Mouse (Mus musculus): Measurements from ENCODE around the gene 4931414P19Rik. TPM values are rescaled to one million over a fixed set of nuclear protein-coding genes. Genes with fewer than 3 reads are reported as not detected.

The 4931414P19Rik gene
- polyA plus RNA-seq, 1 experiment, result 5.2 TPM

DNA sequence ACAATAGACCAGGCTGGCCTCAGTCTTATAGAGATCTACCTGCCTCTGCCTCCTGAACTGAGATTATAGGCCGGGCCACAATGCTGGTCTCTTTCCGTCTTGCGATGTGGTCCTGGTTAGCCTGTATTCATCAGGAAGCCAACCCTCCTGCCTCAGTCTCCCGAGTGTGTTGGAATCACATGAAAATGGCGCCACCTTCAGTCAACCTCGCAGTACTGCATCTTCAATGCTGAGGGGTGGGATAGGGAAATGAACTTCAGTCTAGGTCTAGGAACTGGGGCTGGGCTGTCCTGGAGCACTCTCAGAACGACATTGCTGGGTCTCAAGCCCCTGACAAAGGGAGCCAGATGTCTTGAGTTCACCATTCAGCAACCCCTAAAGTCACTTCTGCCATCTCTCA, 8.7 kb downstream of the 4931414P19Rik start:
- Histone ChIP-seq H3K27ac (ENCODE audit: insufficient read depth, low read length) (no peak overlapping the region), H3K4me3 (ENCODE audit: insufficient read depth, low read length) (no peak overlapping the region), H3K4me1 (ENCODE audit: control insufficient read depth, insufficient read depth, low read length) (peaks cover 6% of the 10 kb centered on the region)
- no peak for TF ChIP-seq POLR2A (IDR thresholded peaks at IDR 0.05; ENCODE audit: extremely low read depth, insufficient read depth, low read length)
- peak; percentile 51; the same call in 1 of the 2 replicates for TF ChIP-seq CTCF (IDR thresholded peaks at IDR 0.05; ENCODE audit: extremely low read depth, insufficient read depth, low read length)

DNA sequence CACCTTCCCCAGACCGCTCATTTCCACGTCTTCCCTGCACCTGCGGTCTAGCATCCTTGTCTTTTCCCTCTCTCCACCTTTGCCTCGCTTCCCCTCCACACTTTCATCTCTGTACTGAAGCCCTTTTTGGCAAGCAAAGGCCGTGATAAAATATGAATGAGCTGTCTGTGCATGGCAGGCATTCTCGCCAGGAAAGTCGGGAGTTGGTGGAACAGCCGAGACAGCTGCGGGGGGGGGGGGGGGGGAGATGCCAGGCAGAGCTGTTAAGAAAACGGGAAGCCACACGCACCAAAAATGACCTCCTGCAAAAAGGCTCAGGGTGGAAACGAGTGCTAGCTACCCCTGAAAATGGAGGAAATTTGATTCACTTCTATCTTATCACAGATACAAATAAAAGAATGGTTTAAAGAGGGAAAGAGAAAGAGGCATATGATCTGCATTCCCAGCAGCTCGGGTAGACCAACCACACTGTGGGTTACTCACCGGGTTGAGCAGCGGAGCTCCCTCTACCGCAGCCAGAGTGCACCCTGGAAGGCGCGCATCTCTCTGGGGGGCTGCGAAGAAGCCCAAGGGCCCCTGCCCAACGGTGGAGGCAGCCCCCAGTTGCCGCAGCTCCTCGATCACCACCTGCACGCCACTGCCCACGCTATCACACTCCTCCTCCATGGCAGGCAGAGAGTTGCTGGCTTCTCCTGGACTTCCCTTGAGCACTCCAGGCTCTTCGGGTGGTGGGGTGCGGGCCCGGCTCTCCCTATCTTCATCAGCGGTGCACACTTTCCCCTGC, 11.0 kb downstream of the 4931414P19Rik start:
- TF ChIP-seq CTCF (IDR thresholded peaks at IDR 0.05; ENCODE audit: extremely low read depth, insufficient read depth, low read length) (no peak), POLR2A (IDR thresholded peaks at IDR 0.05; ENCODE audit: extremely low read depth, insufficient read depth, low read length) (0 out of 2 replicates have a peak, but pooled peaks have one; percentile 10)

DNA sequence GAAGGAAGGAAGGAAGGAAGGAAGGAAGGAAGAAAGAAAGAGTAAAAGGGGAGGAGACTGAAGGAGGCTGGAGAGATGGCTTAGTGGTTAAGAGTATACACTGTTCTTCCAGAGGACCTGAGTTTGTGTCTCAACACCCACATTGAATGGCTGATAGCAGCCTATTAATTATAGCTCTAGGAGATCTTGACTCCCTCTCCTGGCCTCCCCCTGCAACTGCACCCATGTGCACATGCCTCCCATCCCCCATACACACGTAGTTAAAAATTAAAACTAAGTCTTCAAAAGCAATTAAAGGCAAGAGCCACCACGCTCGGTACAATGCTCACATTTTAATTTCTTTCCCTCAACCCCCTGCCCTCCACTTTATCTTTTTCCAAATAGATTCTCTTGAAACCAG, 11.7 kb downstream of the 4931414P19Rik start:
- TF ChIP-seq CTCF (IDR thresholded peaks at IDR 0.05; ENCODE audit: extremely low read depth, insufficient read depth, low read length) (peak; percentile 30; the same call in 1 of the 2 replicates), POLR2A (IDR thresholded peaks at IDR 0.05; ENCODE audit: extremely low read depth, insufficient read depth, low read length) (no peak)
- Histone ChIP-seq H3K27ac (ENCODE audit: insufficient read depth, low read length) (no peak overlapping the region), H3K4me3 (ENCODE audit: insufficient read depth, low read length) (no peak overlapping the region; the same call in 1 of the 2 replicates), H3K4me1 (ENCODE audit: control insufficient read depth, insufficient read depth, low read length) (peaks cover 6% of the 10 kb centered on the region)

More for the DNA sequence above, 11.0 kb downstream of the 4931414P19Rik start:
- peak overlapping the region; percentile 20; the same call in 1 of the 2 replicates for H3K27ac ChIP-seq (ENCODE audit: insufficient read depth, low read length)
- H3K4me3 ChIP-seq (ENCODE audit: insufficient read depth, low read length), result peak overlapping the region; percentile 1; the same call in 1 of the 2 replicates
- H3K4me1 ChIP-seq (ENCODE audit: control insufficient read depth, insufficient read depth, low read length), result peaks cover 6% of the 10 kb centered on the region

DNA sequence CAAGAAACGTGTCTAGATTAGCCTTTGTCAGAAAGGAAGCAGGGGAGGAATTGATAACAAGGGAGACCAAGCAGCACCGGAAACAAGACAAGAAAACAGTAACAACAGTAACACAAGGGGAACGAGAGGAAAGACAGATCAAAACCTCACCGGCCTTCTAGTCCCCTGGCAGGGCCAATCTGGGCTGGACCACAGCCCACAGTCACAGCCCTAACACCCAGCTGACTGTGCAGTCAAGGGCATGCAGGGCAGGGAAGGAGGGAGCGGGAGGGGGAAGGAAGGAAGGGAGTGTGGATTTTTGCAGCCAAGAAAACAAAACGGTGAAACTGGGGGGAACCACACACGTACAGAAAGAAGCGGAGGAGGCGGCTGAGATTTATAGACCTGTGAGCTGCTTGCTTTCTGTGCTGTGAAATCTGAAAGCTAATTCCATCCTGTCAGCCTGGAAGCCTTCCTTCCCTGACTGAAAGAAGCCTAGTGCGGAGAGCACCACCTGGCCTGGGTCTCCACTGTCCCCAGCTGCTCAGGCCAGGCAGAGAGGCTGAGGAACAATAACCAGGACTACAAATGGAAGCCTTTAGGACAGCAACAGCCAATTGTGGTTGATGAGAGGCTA, 13.4 kb downstream of the 4931414P19Rik start:
- no peak overlapping the region for H3K4me3 ChIP-seq (ENCODE audit: insufficient read depth, low read length)
- H3K27ac ChIP-seq (ENCODE audit: insufficient read depth, low read length), result peak overlapping the region; percentile 55
- TF ChIP-seq POLR2A (IDR thresholded peaks at IDR 0.05; ENCODE audit: extremely low read depth, insufficient read depth, low read length), result no peak
- TF ChIP-seq CTCF (IDR thresholded peaks at IDR 0.05; ENCODE audit: extremely low read depth, insufficient read depth, low read length), result no peak
- H3K4me1 ChIP-seq (ENCODE audit: control insufficient read depth, insufficient read depth, low read length), result peaks cover 6% of the 10 kb centered on the region

DNA sequence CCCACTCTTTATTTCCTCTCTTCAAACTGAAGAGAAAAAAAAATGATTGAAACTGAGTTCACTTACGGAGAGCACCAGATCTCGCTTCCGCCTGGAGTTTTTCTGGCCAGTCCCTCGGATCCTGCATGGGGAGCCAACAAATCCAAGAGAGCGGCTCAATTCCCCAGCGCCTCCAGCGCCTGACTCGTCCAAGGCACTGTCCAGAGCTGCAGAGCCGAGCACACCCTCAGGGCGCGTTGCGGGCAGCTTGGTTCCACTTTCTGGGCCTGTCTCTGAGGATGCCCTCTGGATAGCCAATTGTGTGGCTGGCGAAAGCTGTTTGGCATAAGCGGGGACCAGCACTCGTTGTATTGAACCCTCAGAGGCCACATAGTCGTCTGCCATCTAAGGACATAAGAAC, 14.7 kb downstream of the 4931414P19Rik start:
- Histone ChIP-seq H3K4me3 (ENCODE audit: insufficient read depth, low read length) (no peak overlapping the region), H3K27ac (ENCODE audit: insufficient read depth, low read length) (no peak overlapping the region), H3K4me1 (ENCODE audit: control insufficient read depth, insufficient read depth, low read length) (peaks cover 6% of the 10 kb centered on the region)

DNA sequence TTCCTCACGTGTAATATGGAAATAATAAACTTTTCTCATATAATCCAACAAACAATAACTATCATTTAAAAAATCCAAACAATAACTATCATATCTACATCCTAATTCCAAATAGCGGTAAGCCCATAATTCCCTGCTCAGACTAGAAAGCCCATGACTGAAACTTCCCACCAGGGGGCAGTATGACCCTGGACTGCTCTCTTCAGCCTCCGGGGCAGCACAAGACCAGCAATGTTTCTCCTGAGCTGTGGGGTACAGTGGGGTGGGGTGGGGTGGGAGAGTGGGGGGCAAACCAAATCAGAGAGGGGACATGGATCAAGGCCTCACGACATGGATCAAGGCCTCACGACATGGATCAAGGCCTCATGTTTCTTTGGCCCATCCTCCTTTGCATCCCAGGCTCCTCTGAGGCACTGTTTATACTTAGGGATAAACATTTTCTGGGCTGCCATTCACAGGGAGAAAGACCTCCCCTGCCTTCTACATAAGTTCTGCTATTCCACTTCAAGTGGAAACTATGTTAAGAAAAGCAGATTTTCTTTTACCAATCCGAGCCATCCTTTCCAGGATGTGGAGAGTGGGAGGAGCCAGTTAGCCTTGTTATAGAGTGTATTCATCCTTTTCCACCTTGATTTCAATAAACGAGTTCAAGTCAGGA, 22.0 kb downstream of the 4931414P19Rik start:
- TF ChIP-seq CTCF (IDR thresholded peaks at IDR 0.05; ENCODE audit: extremely low read depth, insufficient read depth, low read length), result peak; percentile 59
- TF ChIP-seq POLR2A (IDR thresholded peaks at IDR 0.05; ENCODE audit: extremely low read depth, insufficient read depth, low read length), result no peak
- Histone ChIP-seq H3K4me1 (ENCODE audit: control insufficient read depth, insufficient read depth, low read length) (no peaks in the 10 kb centered on the region), H3K27ac (ENCODE audit: insufficient read depth, low read length) (no peak overlapping the region), H3K4me3 (ENCODE audit: insufficient read depth, low read length) (no peak overlapping the region)

More for the DNA sequence above, 14.7 kb downstream of the 4931414P19Rik start:
- no peak for TF ChIP-seq POLR2A (IDR thresholded peaks at IDR 0.05; ENCODE audit: extremely low read depth, insufficient read depth, low read length)
- no peak for TF ChIP-seq CTCF (IDR thresholded peaks at IDR 0.05; ENCODE audit: extremely low read depth, insufficient read depth, low read length)

DNA sequence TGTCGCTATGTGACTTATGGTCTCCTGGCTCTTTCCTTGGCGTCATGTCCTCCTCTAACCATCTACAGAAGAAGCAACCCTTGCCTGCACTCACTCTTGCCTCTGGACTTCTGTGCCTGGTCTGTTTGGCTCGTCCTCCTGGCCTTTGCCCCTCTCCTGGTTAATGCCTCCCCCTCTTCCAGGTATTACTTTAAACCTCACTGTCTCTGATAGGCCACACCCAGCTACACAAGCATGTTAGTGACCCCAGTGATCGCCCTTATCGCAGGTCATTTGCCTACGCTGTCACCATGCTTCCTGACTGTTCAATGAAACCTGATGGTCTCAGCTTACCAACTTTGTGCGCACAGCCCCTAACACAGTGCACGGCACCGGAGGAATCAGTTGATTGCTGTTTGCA, 23.3 kb downstream of the 4931414P19Rik start:
- H3K27ac ChIP-seq (ENCODE audit: insufficient read depth, low read length), result no peak overlapping the region

DNA sequence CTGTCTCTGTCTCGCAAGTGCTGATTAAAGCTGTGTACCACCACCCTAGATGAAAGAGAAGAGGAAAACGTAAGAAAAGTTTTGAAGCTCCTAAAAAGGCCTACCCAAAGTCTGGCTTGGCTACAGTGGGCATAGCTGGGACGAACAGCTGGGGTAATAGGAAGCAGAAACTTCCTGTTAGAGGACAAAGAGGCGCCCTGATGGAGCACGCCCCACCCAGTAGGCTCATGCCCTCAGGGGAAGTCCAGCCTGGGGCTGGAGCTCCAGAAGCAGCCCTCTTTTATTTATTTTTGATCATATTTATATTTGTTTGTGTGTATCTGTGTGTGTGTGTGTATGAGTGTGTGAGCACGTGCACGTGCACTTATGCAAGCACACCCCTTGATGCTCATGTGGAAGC, 26.2 kb downstream of the 4931414P19Rik start:
- H3K27ac ChIP-seq (ENCODE audit: insufficient read depth, low read length), result no peak overlapping the region
- TF ChIP-seq POLR2A (IDR thresholded peaks at IDR 0.05; ENCODE audit: extremely low read depth, insufficient read depth, low read length) (no peak), CTCF (IDR thresholded peaks at IDR 0.05; ENCODE audit: extremely low read depth, insufficient read depth, low read length) (no peak)
- H3K4me1 ChIP-seq (ENCODE audit: control insufficient read depth, insufficient read depth, low read length), result no peaks in the 10 kb centered on the region
- no peak overlapping the region for H3K4me3 ChIP-seq (ENCODE audit: insufficient read depth, low read length)

More for the DNA sequence above, 23.3 kb downstream of the 4931414P19Rik start:
- Histone ChIP-seq H3K4me1 (ENCODE audit: control insufficient read depth, insufficient read depth, low read length) (no peaks in the 10 kb centered on the region), H3K4me3 (ENCODE audit: insufficient read depth, low read length) (no peak overlapping the region)
- TF ChIP-seq POLR2A (IDR thresholded peaks at IDR 0.05; ENCODE audit: extremely low read depth, insufficient read depth, low read length) (no peak), CTCF (IDR thresholded peaks at IDR 0.05; ENCODE audit: extremely low read depth, insufficient read depth, low read length) (no peak)

DNA sequence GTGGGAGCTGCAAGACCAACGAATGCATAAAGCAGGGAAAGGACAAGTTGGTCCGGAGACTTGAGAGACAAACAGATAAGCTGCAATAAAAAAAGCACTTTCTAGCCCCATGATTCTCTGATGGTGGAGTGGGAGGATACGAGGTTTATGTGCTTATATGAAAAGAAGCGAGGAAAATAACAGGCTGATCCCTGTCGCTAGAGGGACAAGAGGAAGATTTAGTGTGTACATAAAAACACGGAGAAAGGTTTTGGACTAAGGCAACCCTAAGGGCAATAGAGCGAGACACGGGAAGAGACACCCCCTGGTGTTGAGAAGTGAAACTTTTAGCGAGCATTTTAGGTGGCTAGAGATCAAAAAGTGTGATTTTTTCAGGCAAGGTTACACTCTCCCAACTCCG, 27.7 kb downstream of the 4931414P19Rik start:
- Histone ChIP-seq H3K4me3 (ENCODE audit: insufficient read depth, low read length) (peak overlapping the region; percentile 37), H3K4me1 (ENCODE audit: control insufficient read depth, insufficient read depth, low read length) (no peaks in the 10 kb centered on the region), H3K27ac (ENCODE audit: insufficient read depth, low read length) (no peak overlapping the region; the same call in 1 of the 2 replicates)
- TF ChIP-seq CTCF (IDR thresholded peaks at IDR 0.05; ENCODE audit: extremely low read depth, insufficient read depth, low read length) (peak; percentile 39), POLR2A (IDR thresholded peaks at IDR 0.05; ENCODE audit: extremely low read depth, insufficient read depth, low read length) (no peak)
